Mouse (Mus musculus): ENCODE measurements around the gene Spic. TPM values are rescaled to one million over a fixed set of nuclear protein-coding genes. Genes with fewer than 3 reads are reported as not detected.
A peak's percentile ranks its signal among the peaks of the same experiment; 100 is the strongest.
"Not testable (repeated sequence)": the region's sequence is repeated elsewhere in the genome, so short reads cannot be mapped to it uniquely, and the experiment has no call there.

Gene Spic
- 1 to 10 TPM in 1 of 2 experiments, under 1 TPM in 1; 0.66 to 2.0 TPM for total RNA-seq (2021)
- long read RNA-seq, experiment 1, partial matches to known transcripts = 0 of 2 reads
- long read RNA-seq, experiment 1, other reads (novel, unspliced or antisense) = 1 of 2 reads
- long read RNA-seq, experiment 2 = 0 reads

DNA sequence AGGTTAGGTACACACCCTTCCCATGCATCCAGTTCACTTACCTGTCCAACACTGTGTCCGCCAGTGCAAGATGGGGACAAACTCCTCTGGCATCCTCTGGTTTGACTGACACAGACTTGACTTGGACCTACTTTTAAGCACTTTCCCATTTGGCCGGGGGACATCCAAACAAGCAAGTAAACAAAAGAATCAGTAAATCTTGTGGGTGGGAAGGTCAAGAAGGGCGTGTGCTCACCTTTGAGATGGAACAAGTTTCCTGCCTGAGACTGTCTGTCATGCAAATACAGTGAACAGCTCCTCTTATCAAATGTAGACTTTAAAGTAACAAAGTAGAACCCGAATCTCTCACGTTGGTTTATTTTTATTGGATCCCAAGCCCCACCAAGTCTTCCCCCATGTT lies at the start of gene Spic:
Gene Spic (minus strand): TSS at position 91 of the 400 bp plus-strand sequence.
- DNase-seq = no peak

DNA sequence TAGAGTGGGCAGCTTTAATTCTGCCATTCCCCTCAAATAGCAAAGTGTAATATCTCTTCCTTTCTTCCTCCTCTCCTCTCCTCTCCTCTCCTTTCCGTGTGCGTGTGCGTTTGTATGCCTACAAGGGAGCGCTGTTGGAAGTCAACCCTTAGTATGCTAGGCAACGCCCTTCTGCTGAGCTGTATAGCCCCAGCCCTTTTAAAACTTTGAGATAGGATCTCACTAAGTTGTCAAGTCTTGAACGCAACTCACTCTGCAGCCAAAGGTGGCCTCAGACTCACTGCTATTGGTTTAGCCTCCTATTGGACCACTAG lies 47.5 kb upstream of the Spic start:
- no peak for DNase-seq

DNA sequence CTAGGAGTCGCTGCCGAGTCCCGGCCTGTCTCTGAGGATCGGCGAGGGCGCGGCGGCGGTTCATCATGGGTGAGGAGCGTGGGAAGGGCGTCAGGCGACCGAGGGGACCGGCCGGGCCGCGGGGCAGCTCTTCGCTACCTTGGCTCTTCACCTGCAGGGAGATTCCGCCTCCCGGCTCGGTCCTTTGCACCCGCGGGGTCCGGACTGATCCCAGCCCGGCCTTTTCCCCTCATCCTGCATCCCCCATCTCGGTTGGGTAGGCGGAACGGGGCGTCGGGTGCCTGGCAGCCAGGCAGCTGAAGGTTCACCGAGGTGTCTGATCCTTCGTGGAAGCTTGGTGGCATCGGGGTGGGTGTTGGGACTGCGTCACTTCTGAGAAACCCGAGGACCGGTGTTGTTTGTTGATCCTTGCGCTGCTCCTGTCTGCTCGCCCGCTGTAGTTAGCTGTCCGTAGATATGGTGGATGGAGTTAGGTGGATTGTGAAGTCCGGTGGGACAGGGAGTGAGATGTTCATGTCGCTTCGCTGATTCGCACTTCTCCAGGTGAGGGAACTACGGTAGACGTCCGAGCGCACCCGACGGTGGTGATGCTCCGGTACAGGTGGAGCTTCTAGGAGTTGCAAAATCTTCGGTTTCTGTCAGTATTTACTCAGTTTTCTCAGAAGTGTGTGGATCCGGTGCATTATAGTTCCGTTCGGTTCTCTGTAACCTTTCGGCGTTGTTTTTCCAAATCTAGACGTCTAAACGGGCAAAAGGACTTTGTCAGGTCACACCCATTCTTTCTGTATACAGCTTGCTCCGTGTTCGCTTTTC lies 46.9 kb upstream of the Spic start:
- peak in 1 of 2 experiments; percentile 37 for DNase-seq

GRCm38 (mm10) chr10:88730571-88731495 lies 46.0 kb upstream of the Spic start, which contains the start of gene Arl1:
TSS of gene Arl1 (plus strand) at chr10:88730858.
- peak; percentile 96 to 97 for DNase-seq

DNA sequence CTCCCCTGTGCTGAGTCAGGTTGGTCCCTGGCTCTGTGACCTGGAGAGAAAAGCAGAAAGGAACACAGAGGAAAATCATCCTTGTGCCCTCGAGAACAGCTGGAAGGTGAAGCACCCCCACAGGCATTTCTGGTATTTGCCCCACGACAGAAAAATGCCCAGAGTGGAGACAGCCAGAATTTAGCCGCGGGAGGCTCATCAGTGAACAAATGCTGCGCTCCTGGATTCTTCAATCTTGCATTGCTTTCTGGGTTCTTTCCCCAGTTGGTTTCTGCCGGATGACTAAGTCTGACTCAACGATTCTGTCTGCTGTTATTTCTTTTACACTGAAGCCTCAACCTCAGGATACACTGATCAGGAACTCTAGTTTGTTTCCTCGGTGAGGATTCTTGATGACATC lies 43.4 kb upstream of the Spic start:
- peak; percentile 4 to 20 for DNase-seq

DNA sequence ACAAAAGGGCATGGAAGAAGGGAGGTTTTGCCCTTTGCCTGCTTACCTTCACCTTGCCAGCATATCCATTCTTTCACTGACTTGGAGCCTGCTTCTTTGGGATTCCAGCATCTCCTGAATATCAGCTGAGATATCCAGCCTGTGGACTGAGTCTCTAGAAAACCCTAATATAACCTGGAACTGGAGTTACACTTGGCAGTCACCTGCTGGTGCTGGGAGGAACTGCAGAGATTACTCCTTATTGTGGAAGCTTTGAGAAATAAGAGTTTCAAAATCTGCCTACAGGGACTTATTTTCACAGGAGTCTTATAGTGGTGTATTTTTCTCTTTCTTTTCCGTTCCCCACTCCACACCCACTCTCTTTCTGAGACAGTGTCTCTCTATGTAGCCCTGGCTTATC lies 42.3 kb upstream of the Spic start:
- DNase-seq = peak; percentile 44 to 59

DNA sequence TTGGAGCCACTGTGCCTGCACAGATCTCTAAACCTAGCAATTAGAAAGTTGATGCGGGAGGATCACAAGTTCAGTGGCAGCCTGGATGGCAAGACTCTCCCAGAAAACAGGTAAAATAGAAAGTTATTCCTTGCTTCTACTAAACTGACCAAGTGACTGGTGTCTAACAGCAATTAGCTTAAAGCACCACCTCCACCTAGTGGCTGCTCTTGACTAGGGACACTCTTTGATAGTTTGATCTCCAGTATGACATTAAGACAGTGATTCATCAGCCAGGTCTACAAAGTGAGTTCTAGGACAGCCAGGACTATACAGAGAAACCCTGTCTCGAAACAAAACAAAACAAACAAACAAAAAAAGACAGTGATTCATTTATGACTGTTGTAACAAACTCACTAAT lies 40.5 kb upstream of the Spic start:
- DNase-seq = peak; percentile 27 to 55

GRCm38 (mm10) chr10:88719618-88720017 lies 34.8 kb upstream of the Spic start:
- DNase-seq = no peak

- no peak for DNase-seq
These were observed 32.9 kb upstream of the Spic start for GRCm38 (mm10) chr10:88717756-88718025.

DNA sequence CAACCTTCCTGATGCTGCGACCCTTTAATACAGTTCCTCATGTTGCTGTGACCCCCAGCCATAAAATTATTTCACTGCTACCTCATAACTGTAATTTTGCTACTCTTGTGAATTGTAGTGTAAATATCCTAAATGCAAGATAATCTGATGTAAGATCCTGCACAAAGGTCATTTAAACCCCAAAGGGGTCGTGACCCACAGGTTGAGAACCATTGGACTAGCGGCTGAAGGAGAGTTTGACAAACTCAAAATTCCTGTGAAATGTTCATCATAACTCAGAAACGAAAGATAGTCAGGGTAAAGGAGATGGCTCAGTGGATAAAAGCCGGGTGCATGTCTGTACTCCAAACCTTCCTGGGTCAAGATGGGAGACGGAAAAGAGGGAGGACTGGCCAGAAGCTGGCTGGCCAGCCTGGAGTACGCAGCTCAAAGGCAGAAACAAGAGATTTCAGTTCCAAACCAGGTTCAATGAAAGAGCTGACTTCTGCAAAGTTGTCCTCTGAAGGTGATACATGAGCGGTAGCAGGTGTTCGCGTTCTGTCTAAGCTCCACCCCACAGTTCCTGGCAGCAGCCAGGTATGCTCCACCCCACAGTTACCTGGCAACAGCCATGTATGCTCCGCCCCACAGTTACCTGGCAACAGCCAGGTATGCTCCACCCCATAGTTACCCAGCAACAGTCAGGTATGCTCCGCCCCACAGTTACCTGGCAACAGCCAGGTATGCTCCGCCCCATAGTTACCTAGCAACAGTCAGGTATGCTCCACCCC lies 32.4 kb upstream of the Spic start:
- no peak for DNase-seq

DNA sequence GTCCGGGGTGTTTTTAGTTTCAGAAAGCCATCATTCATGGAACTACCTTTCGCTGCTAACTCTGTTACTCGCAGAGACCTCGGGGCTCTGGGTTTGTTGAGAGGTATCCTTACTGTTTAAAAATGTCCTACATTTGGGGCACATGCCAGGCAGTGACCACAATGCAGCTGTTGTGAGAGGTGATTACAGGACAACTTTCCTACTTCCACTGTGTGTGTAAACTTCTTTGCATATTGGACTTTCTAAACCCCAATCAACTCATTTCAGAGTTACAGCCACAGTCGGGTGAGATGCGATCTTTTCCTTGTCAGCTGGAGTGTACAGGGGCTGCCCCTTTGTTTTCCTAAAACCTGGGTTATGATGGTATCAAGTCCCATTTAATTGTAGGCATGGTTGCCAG lies 30.8 kb upstream of the Spic start:
- DNase-seq = no peak

GRCm38 (mm10) chr10:88714744-88715143 lies 29.9 kb upstream of the Spic start:
- DNase-seq = no peak

DNA sequence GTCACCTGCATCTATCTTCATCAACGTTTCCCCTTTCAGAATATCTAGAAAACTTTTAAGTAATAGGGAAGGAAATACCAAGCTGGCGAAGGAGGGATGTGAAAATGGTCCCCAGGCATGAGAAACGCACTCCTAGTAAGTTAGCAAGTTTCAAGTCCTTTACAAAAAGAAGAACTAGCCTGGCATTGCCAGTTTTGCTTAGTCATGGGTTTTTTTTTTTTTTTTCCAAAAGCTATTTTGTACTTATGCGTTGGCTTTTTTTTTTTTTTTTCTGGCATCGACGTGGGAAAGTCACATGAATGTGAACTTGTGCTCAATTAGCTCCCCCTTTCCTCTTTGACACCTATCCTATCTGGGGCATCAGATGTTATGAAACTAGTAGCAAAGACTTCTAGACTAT lies 27.5 kb upstream of the Spic start:
- DNase-seq = no peak

DNA sequence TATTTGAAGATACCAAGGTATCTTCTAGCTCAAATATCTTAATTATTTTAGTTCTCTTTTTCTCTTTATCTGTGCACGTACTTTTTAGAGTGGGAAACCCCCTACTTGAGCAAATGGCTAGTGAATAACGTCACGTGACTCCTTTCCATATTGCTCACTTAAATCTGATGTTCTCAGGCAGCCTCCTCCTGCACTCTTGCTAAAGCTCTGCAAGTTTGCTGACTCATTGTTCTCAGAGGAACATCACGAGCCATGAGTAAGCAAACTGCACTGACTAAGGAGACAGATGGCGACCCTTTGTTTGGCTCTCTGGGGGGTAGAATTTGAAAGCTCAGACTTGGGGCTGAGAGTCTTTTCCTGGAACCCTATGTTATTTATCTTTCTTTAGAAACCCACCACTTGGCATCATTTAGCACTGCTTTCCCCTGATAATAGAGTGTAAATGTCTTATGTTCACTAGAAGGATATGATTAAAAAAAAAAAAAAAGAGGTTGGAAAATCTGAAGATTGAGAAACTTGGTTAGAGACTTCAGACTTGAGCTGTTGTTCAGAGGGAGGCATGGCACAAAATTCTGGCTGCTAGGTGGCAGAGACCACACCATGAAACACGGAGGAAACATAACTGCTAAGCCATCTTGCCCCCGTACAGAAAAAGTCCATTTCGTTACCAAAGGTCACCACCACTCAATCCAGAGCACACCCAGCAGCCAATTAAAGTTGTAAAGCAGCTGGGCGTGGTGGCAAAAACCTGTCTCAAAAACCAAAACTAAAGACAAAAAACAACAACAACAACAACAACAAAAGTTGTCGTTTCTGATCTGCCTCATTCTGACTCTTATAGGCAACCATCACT lies 24.1 kb upstream of the Spic start:
- peak in 1 of 2 experiments; percentile 32 for DNase-seq

- DNase-seq = no peak
These were observed 16.1 kb upstream of the Spic start for GRCm38 (mm10) chr10:88700938-88701337.

DNA sequence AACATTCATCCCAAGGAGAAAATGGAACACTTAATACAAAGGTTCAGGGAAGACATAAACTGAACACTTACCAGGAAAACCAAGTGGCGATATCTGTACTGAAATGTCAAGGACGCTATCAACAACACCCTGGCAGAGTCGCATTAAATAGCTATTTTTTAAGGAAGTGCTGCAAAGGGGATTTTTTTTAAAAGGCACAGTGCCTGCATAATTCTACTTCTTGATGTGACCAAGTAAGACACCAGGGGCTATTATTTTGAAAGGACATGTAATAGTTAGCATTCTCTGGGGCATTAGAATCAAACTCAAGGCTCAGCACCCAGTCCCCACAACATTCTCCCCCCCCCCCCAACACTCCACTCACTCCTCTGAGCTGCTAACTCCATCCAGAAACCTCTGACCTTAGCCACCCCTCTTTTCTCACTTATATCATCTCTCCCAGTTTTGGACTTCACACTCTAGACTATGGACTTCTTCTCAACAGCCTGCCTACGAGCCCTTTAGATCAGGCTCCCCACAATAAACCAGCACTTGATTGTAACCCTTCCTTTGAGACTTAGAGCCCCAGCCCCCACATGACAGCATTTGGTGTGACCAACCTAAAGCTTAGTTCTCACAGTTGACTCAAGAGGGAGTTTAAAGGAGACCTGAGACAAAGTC lies 1.8 kb downstream of the Spic start:
- DNase-seq = peak in 1 of 2 experiments; percentile 5

DNA sequence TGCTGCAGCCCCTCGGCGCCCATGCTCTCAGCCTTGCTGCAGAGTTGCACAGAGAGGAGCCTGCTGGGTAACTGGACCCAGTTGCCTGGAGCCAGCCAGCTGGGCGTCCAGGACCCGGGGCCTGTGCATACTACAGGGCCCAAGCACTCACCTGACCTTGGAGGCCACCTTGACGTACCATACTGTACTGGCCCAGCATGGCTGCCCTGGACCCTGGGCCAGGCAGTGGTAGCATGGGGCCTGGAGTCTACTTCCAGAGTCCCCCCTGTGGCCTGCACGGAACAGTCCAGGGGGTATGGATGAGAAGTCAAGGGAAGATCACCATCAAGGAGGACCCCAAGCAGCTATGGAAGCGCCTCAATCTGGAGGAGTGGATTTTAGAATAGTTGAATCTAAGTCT lies 12.0 kb downstream of the Spic start:
- DNase-seq = no peak

- no peak for DNase-seq
These were observed 12.7 kb downstream of the Spic start for GRCm38 (mm10) chr10:88672123-88672522.

DNA sequence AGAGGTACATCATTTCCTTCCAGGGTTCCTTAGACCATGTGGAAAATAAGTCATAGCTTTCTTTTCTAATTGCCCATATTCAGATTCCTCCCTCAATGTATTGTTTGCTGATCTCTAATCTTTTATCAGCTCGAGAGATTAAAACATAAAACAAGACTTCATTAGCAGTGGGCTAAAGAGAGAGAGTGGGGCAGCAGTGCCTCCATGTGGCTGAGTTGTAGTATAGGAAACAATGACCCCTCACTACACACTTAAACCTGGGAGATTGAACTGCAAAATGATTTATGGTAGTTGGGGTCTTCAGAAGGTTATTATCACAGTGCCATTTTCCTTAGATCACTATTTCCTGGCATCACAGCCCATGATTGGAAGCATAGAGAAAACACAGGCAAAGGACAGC lies 15.1 kb downstream of the Spic start:
- peak; percentile 44 to 63 for DNase-seq

DNA sequence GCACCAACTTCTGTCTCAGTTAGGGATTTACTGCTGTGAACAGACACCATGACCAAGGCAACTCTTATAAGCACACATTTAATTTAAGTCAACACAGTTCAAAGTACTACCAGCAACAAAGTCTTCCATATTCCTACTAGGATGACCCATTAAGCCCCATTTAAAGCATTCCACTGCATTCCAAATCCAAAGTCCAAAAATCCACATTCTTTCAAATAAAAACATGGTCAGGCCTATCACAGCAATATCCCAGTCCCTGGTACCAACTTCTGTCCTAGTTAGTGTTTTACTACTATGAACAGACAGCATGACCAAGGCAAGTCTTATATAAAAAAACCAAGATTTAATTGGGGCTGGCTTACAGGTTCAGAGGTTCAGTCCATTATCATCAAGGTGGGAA lies 21.0 kb downstream of the Spic start:
- not testable (repeated sequence) for DNase-seq

DNA sequence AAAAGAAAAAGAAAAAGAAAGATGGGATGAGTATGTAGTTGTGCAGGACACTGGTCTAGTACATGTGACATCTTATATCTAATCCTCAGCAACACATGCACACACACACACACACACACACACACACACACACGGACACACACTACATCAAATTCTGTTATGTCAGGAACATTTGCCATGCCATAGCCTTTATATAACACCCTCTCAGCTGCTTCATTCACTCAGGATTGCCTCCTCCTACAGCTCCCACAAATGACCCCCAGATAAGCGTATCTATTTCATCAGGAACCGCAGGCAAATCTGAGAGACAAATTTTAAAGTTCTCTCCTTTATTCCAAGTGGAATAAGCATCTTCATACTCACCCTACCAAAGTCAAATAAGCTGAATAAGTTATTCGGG lies 25.9 kb downstream of the Spic start:
- DNase-seq = no peak

All from adrenal gland, postnatal 36 days (tissue).